ENCODE assay signal across 8 mouse cellular contexts in the genomic region with DNA sequence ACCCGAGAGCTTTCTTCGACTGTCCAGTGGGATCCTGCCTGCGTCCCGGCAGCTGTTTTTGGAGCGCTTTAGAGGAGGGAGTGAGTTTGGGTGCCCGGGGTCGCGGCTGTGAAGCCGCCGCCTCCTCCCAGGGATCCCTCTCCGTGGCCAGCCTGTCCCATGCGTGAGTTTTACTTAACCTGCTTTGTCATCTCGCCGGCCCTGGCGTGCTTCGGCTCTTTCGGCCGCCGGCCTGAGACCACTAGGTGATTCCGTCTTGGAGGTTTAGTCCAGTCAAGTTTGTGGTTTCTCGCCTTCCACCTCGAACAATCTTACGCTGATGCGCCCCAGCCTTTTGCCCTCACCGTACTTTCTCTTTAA. TPM values are rescaled to one million over a fixed set of nuclear protein-coding genes. Genes with fewer than 3 reads are reported as not detected.
DNase-seq lines count a peak whose midpoint lies in the region; ATAC-seq and TF ChIP-seq lines count a peak whose summit lies in the region.

No protein-coding gene starts in this region.

- no peak for TF ChIP-seq POLR2A in bone marrow, adult 2 months (IDR thresholded peaks at IDR 0.05; ENCODE audit: borderline replicate concordance, control insufficient read depth, low read depth, low read length)

- H3K4me2 ChIP-seq in heart, embryonic 15.5 days: peak overlapping the region; percentile 73
- H3K4me2 ChIP-seq in hindbrain, embryonic 14.5 days (replicated peaks): peak overlapping the region; percentile 58
- peak overlapping the region; percentile 74 for H3K4me2 ChIP-seq in midbrain, embryonic 13.5 days (replicated peaks)

- peaks cover 15% of the 10 kb centered on the region for H3K4me1 ChIP-seq in heart, embryonic 15.5 days (replicated peaks)
- no peaks in the 10 kb centered on the region; the same call in 1 of the 2 replicates for H3K4me1 ChIP-seq in bone marrow, adult 2 months (ENCODE audit: control insufficient read depth, insufficient read depth, low read length)
- H3K4me1 ChIP-seq in hindbrain, embryonic 14.5 days (replicated peaks; ENCODE audit: control insufficient read depth, insufficient read depth, low read length): peaks cover 10% of the 10 kb centered on the region
- peaks cover 10% of the 10 kb centered on the region for H3K4me1 ChIP-seq in midbrain, embryonic 13.5 days (replicated peaks)

- no peak for DNase-seq in heart, adult 11 months
- DNase-seq in hindbrain, embryonic 14.5 days (ENCODE audit: low spot score): no peak
- no peak for DNase-seq in frontal cortex, adult 2 months (ENCODE audit: extremely low spot score in 1 of 2, low spot score in 1 of 2)
- DNase-seq in gastrocnemius, adult 8-10 months (ENCODE audit: low spot score in 2 of 2): no peak
- DNase-seq in left cerebral cortex, adult 9 months (ENCODE audit: low spot score in 2 of 2): no peak

- WGBS in heart, embryonic 15.5 days: under 1% methylated on average over 25 of the region's 25 CpGs
- under 1% methylated on average over 25 of the region's 25 CpGs for WGBS in bone marrow, adult 2 months
- 0% methylated on average over 25 of the region's 25 CpGs for WGBS in hindbrain, embryonic 14.5 days
- under 1% methylated on average over 25 of the region's 25 CpGs for WGBS in midbrain, embryonic 13.5 days

- H3K27me3 ChIP-seq in heart, embryonic 15.5 days: peaks cover 13% of the 10 kb centered on the region; the same call in 1 of the 2 replicates
- peaks cover 7% of the 10 kb centered on the region; the same call in 1 of the 2 replicates for H3K27me3 ChIP-seq in hindbrain, embryonic 14.5 days (ENCODE audit: control insufficient read depth, insufficient read depth, low read length)
- H3K27me3 ChIP-seq in midbrain, embryonic 13.5 days: peaks cover 21% of the 10 kb centered on the region

- no peak for TF ChIP-seq CTCF in bone marrow, adult 2 months (IDR thresholded peaks at IDR 0.05; ENCODE audit: control insufficient read depth, insufficient read depth, low read length)

- peak overlapping the region; percentile 80 for H3K27ac ChIP-seq in heart, embryonic 15.5 days
- H3K27ac ChIP-seq in bone marrow, adult 2 months (ENCODE audit: control insufficient read depth, insufficient read depth, low read depth, low read length, poor library complexity): peak overlapping the region; percentile 41
- H3K27ac ChIP-seq in hindbrain, embryonic 14.5 days: peak overlapping the region; percentile 81
- H3K27ac ChIP-seq in midbrain, embryonic 13.5 days: peak overlapping the region; percentile 74

- H3K9ac ChIP-seq in heart, embryonic 15.5 days: peak overlapping the region; percentile 90
- peak overlapping the region; percentile 84 for H3K9ac ChIP-seq in hindbrain, embryonic 14.5 days
- H3K9ac ChIP-seq in midbrain, embryonic 13.5 days (replicated peaks): peak overlapping the region; percentile 85

- no peaks in the 10 kb centered on the region for H3K9me3 ChIP-seq in heart, embryonic 15.5 days (replicated peaks)
- no peaks in the 10 kb centered on the region for H3K9me3 ChIP-seq in hindbrain, embryonic 14.5 days (ENCODE audit: control insufficient read depth, low read length)
- no peaks in the 10 kb centered on the region for H3K9me3 ChIP-seq in midbrain, embryonic 13.5 days

- peaks cover 10% of the 10 kb centered on the region for H3K36me3 ChIP-seq in heart, embryonic 15.5 days
- peaks cover 8% of the 10 kb centered on the region for H3K36me3 ChIP-seq in hindbrain, embryonic 14.5 days (replicated peaks; ENCODE audit: control insufficient read depth, insufficient read depth)
- H3K36me3 ChIP-seq in midbrain, embryonic 13.5 days: peaks cover 21% of the 10 kb centered on the region

- H3K4me3 ChIP-seq in heart, embryonic 15.5 days: peak overlapping the region; percentile 90
- peak overlapping the region; percentile 90 for H3K4me3 ChIP-seq in bone marrow, adult 2 months (replicated peaks; ENCODE audit: control insufficient read depth, low read depth, low read length)
- H3K4me3 ChIP-seq in hindbrain, embryonic 14.5 days (replicated peaks; ENCODE audit: low read length): peak overlapping the region; percentile 76
- peak overlapping the region; percentile 78 for H3K4me3 ChIP-seq in midbrain, embryonic 13.5 days (replicated peaks)

- ATAC-seq in heart, embryonic 15.5 days (replicated peaks; ENCODE audit: insufficient number of reproducible peaks, insufficient read depth, low FRiP score, low read depth): no peak; the same call in 1 of the 2 replicates
- peak; percentile 79; the same call in 1 of the 2 replicates for ATAC-seq in hindbrain, embryonic 14.5 days (ENCODE audit: low FRiP score)
- no peak; the same call in 1 of the 2 replicates for ATAC-seq in midbrain, embryonic 13.5 days

RNA-seq across cellular contexts. Expression of a gene that starts 4.5 kb away (rescaled TPM):
- 50.5 and 72.2 TPM in 2 replicates for polyA plus RNA-seq in heart, embryonic 15.5 days (2015; fragmentation: Nextera tagmentation; extraction: Ambion mirVana)
- polyA plus RNA-seq in bone marrow, adult 2 months (2011; ENCODE audit: insufficient read depth, insufficient read length, low replicate concordance, missing spikeins): 26.1 and 35.7 TPM in 2 replicates
- polyA plus RNA-seq in hindbrain, embryonic 14.5 days (2014; fragmentation: Nextera tagmentation; extraction: Ambion mirVana): 33.2 and 45.9 TPM in 2 replicates
- 40.6 and 47.1 TPM in 2 replicates for polyA plus RNA-seq in midbrain, embryonic 13.5 days (2015; fragmentation: Nextera tagmentation; extraction: Ambion mirVana)
- polyA plus RNA-seq in frontal cortex, adult 2 months (2012; rRNA removed): 39.2 and 45.8 TPM in 2 replicates
- 10 to 100 TPM; 14.0 to 19.3 (median 15.5) TPM for total RNA-seq in gastrocnemius, adult 8-10 months (2022)

RNA-seq across cellular contexts. Expression of a gene that starts 12.9 kb away (rescaled TPM):
- 24.0 and 29.9 TPM in 2 replicates for polyA plus RNA-seq in heart, embryonic 15.5 days (2015; fragmentation: Nextera tagmentation; extraction: Ambion mirVana)
- polyA plus RNA-seq in bone marrow, adult 2 months (2011; ENCODE audit: insufficient read depth, insufficient read length, low replicate concordance, missing spikeins): 6.1 and 12.0 TPM in 2 replicates
- 53.6 and 54.1 TPM in 2 replicates for polyA plus RNA-seq in hindbrain, embryonic 14.5 days (2014; fragmentation: Nextera tagmentation; extraction: Ambion mirVana)
- 65.3 and 66.4 TPM in 2 replicates for polyA plus RNA-seq in midbrain, embryonic 13.5 days (2015; fragmentation: Nextera tagmentation; extraction: Ambion mirVana)
- polyA plus RNA-seq in frontal cortex, adult 2 months (2012; rRNA removed): 50.5 and 51.8 TPM in 2 replicates
- 10 to 100 TPM in 3 of 4 experiments, 1 to 10 TPM in 1; 8.9 to 11.1 (median 10.5) TPM for total RNA-seq in gastrocnemius, adult 8-10 months (2022)

RNA-seq across cellular contexts. Expression of a gene that starts 40.5 kb away (rescaled TPM):
- 31.9 and 38.1 TPM in 2 replicates for polyA plus RNA-seq in heart, embryonic 15.5 days (2015; fragmentation: Nextera tagmentation; extraction: Ambion mirVana)
- 9.8 and 13.9 TPM in 2 replicates for polyA plus RNA-seq in bone marrow, adult 2 months (2011; ENCODE audit: insufficient read depth, insufficient read length, low replicate concordance, missing spikeins)
- 25.0 and 29.8 TPM in 2 replicates for polyA plus RNA-seq in hindbrain, embryonic 14.5 days (2014; fragmentation: Nextera tagmentation; extraction: Ambion mirVana)
- polyA plus RNA-seq in midbrain, embryonic 13.5 days (2015; fragmentation: Nextera tagmentation; extraction: Ambion mirVana): 41.3 and 42.5 TPM in 2 replicates
- 16.4 and 18.1 TPM in 2 replicates for polyA plus RNA-seq in frontal cortex, adult 2 months (2012; rRNA removed)
- 10 to 100 TPM; 42.4 to 50.3 (median 43.5) TPM for total RNA-seq in gastrocnemius, adult 8-10 months (2022)
